Mouse (Mus musculus): Measurements from ENCODE around the gene Fam20b.
A peak's percentile ranks its signal among the peaks of the same experiment; 100 is the strongest.
"Not testable (repeated sequence)": the region's sequence is repeated elsewhere in the genome, so short reads cannot be mapped to it uniquely, and the experiment has no call there.

The Fam20b gene

GRCm38 (mm10) chr1:156672720-156673475, 46.0 kb downstream of the Fam20b start:
- DNase-seq (ENCODE audit: low read depth, low spot score), result peak; percentile 69

GRCm38 (mm10) chr1:156671921-156672320, 47.0 kb downstream of the Fam20b start:
- no peak for DNase-seq (ENCODE audit: low read depth, low spot score)

- no peak for DNase-seq (ENCODE audit: low read depth, low spot score)
Measured at GRCm38 (mm10) chr1:156669208-156669983, 49.5 kb downstream of the Fam20b start.

- no peak for DNase-seq (ENCODE audit: low read depth, low spot score)
Measured at GRCm38 (mm10) chr1:156668602-156669001, 50.3 kb downstream of the Fam20b start.

- DNase-seq (ENCODE audit: low read depth, low spot score), result no peak
Measured at GRCm38 (mm10) chr1:156667141-156667926, 51.6 kb downstream of the Fam20b start.

- DNase-seq (ENCODE audit: low read depth, low spot score), result no peak
Measured at GRCm38 (mm10) chr1:156665777-156666176, 53.1 kb downstream of the Fam20b start.

- not testable (repeated sequence) for DNase-seq (ENCODE audit: low read depth, low spot score)
Measured at GRCm38 (mm10) chr1:156660660-156661236, 58.1 kb downstream of the Fam20b start.

GRCm38 (mm10) chr1:156659906-156660659, 58.8 kb downstream of the Fam20b start:
- no peak for DNase-seq (ENCODE audit: low read depth, low spot score)

GRCm38 (mm10) chr1:156658676-156659075, 60.2 kb downstream of the Fam20b start:
- no peak for DNase-seq (ENCODE audit: low read depth, low spot score)

- DNase-seq (ENCODE audit: low read depth, low spot score), result no peak
Measured at GRCm38 (mm10) chr1:156657523-156657922, 61.4 kb downstream of the Fam20b start.

GRCm38 (mm10) chr1:156654735-156655530, 64.0 kb downstream of the Fam20b start:
- no peak for DNase-seq (ENCODE audit: low read depth, low spot score)

GRCm38 (mm10) chr1:156652189-156652822, 66.6 kb downstream of the Fam20b start:
- DNase-seq (ENCODE audit: low read depth, low spot score), result no peak

GRCm38 (mm10) chr1:156650631-156651030, 68.3 kb downstream of the Fam20b start:
- DNase-seq (ENCODE audit: low read depth, low spot score), result no peak

- no peak for DNase-seq (ENCODE audit: low read depth, low spot score)
Measured at GRCm38 (mm10) chr1:156648705-156649104, 70.2 kb downstream of the Fam20b start.

- DNase-seq (ENCODE audit: low read depth, low spot score), result no peak
Measured at GRCm38 (mm10) chr1:156645971-156646370, 72.9 kb downstream of the Fam20b start.

GRCm38 (mm10) chr1:156644780-156645523, 73.9 kb downstream of the Fam20b start:
- DNase-seq (ENCODE audit: low read depth, low spot score), result no peak

GRCm38 (mm10) chr1:156644061-156644460, 74.8 kb downstream of the Fam20b start:
- no peak for DNase-seq (ENCODE audit: low read depth, low spot score)

GRCm38 (mm10) chr1:156642813-156643212, 76.1 kb downstream of the Fam20b start:
- DNase-seq (ENCODE audit: low read depth, low spot score), result no peak

GRCm38 (mm10) chr1:156641808-156642207, 77.1 kb downstream of the Fam20b start:
- no peak for DNase-seq (ENCODE audit: low read depth, low spot score)

Data from A20 (cell line).